Mouse (Mus musculus) G1E-ER4 (cell line): ENCODE results near the gene Cops2. TPM values are rescaled to one million over a fixed set of nuclear protein-coding genes. Genes with fewer than 3 reads are reported as not detected.

Experiments
- GATA1 ChIP-seq: IDR thresholded peaks from one replicate; pipeline ENCODE4 v1.8.0; 2012; ENCODE audit warnings: low read length, inconsistent platforms
- polyA plus RNA-seq: library from polyadenylated mRNA; stranded (reverse); fragments of >175 nt; gene quantifications from 2 replicates; pipeline ENCODE4 v1.2.3, GENCODE M21; 2012

Gene Cops2
- polyA plus RNA-seq, 1 experiment = 4.7 TPM

DNA sequence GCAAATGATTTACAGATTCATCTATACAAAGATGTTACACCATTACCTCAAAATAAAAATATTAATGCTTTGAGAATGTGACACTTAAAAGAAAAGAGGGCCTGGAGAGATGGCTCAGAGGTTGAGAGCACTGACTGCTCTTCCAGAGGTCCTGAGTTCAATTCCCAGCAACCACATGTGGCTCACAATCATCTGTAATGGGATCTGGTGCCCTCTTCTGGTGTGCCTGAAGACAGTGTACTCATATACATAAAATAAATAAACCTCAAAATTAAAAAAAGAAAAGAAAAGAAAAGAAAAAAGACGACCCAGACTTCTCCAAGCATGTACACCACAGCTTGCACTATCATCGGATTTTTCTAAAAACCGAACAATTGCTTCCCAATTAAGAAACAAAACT lies 1.2 kb downstream of the Cops2 start:
- no peak for TF ChIP-seq GATA1

DNA sequence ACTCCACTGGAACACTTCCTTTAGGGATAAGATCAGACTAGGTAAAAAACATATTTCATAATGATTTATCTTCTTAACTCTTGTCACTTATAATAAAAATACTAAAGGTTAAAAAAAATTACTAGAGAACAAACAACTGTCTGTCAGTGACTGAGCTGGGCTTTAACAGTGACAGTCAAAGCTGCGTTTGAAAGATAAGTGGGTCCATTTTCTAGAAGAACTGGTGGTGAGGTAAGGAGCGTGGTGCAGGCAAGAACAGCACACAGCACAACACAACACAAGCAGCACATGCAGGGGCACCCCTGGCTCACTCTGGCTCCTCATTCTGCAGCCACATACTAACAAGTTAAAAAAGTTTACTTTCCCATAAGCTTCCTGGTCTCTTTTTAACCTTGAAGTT lies 7.7 kb downstream of the Cops2 start:
- no peak for TF ChIP-seq GATA1

DNA sequence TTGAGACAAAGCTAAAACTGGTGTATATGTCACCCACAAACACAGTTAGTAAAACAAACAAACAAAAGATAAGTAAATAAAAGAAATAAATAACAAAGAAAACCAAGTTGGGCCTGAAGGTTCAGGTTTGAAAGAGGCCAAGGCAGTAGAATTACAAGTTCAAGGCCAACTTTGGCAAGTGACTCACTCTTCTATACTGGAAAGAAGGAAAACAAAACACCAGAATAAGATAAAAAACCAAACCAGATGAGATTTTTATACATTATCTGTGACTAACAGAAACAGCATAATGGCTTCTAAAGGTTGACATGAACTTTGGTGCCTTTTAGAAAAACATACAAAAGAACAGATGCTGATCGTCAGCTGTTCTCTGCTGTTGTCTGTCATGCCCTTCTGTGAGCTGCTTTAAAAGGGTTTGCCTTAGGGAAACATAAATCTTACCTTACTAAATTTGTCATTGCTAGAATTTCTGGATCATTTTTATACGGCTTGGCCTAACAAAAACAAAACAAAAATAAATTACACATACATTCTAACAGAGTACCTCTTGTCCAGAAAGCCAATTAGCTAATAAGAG lies 20.1 kb downstream of the Cops2 start:
- no peak for TF ChIP-seq GATA1

DNA sequence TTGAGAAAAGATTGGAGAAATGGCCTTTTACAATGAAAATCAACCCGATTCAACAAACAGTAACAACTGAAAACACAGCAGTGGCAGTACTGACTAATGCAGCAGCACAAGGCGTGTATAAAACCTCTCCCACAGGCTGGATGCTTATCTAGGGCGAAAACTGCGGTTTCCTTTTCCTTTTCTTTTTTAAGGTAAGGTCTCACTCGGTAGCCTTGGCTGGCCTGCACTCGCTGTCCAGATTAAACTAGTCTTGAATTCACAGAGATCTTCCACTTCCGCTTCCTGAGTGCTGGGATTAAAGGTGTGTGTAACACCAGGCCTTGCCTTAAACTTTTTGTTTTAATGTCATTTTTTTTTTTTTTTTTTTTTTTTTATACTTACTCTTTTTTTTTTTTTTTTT lies 20.8 kb downstream of the Cops2 start:
- no peak for TF ChIP-seq GATA1

DNA sequence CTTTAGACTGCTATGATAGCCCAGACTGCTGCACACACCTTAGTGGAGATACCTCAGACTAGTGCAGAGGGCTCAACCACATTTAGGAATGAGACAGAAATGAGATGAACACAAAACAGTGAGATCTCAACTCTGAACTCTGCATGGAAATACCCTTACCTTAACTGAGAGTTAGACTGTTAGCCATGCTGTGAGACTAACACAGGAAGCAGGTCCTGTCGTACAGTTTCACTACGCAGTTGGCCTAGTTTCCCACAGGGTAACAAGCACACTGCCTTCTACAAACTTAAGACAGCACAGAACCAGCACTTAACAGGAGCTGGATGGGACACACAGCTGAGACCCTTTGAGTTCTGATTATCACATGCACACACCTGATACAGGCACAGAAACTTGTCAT lies 29.0 kb downstream of the Cops2 start:
- TF ChIP-seq GATA1 = no peak

DNA sequence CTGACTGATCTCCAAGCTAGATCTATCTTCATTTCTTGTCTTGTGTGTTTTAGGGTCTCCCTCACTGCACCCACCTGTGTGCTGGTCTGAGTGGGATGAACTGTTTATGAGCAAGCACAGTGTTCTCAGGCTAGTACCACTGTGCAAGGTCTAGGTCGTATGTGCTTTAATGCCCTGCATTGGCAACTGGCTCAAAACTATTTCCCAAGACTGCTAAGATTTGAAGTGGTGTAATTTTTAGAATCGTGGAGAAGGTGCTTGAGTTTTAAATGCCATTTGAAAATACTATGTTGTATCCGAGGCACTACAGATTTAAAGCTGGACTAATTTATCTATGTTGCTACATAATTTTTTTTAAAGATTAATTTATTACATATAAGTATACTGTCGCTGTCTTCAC lies 31.0 kb downstream of the Cops2 start:
- TF ChIP-seq GATA1 = no peak

DNA sequence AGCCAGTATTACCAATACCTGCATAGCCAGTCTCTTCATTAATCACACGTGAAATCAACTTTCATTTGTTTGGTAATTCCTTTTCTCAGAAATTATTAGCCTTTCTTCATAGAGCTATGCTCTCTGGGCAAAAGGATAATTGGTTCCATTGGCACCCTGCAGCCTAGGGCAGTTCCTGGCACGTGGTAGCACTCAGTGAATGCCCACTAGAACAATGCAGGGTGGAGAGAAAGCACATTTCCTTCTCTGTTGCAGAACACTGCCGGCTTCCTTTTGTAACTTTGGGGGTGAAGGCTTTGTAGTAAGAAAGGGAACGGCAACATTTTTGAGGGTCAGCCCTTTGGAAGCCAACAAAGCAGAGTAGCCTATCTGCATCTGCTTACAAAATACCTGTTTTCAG lies 32.7 kb downstream of the Cops2 start:
- TF ChIP-seq GATA1 = no peak

DNA sequence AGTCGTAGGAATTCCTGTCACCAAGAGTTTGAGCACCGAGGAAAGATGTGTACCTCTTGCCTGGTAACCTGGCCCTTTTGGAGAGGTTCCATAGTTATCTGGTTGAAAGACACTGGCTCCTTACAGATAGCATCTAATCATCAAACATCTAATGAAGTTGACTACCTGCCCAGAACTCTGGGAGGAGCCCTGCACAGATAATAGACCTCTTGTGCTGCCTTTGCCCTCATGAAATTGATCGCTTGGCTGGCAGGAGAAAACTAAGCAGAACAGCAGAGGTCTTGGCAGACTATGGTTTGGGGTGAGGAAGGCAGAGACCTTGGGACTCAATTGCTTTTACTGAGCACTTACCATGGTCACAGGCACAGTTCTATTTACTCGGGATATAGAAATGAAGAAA lies 38.5 kb downstream of the Cops2 start:
- no peak for TF ChIP-seq GATA1

DNA sequence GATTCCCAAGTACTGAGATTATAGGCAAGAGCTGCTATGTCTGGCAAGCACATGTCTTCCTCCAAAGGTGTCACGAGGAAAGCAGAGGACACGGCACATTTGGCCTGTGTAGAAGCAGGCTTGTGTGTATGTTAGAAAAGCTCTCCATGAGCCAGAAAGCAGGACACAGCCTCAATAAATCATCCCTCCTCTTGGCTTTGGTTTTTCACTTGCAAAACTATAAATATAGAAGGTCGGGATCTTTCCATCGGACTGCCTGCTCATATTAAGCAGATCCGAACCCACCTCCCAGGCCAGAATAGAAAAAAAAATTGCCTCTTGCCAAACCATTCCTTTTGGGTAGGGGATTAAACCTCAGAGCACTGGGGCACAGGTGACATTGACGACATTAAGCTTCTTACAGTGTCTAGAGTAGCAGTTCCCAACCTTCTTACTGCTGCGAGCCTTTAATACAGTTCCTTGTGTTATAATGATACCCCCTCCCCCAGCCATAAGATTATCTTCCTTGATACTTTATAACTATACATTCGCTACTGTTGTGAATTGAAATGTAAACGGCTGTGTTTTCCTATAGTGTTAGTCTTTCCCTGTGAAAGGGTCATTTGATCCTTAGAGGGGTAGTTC lies 44.9 kb downstream of the Cops2 start:
- no peak for TF ChIP-seq GATA1

DNA sequence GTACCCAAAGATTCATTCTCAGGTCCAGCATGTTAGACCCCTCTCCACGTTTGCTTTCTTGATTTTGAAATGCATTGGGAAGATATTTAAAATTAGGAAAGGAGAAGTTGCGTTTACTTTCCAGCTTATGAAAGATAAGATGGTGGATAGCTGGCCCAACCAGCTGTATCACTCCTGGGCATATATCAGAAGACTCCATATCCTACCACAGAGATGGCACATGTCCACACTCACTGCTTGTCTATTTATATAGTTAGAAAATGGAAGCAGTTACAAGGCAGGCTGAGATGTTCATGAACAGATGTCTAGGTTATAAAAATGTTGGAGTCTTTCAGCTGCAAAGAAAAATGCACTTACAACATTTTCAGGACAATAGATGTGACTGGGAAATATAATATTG lies 47.6 kb downstream of the Cops2 start:
- TF ChIP-seq GATA1 = no peak

DNA sequence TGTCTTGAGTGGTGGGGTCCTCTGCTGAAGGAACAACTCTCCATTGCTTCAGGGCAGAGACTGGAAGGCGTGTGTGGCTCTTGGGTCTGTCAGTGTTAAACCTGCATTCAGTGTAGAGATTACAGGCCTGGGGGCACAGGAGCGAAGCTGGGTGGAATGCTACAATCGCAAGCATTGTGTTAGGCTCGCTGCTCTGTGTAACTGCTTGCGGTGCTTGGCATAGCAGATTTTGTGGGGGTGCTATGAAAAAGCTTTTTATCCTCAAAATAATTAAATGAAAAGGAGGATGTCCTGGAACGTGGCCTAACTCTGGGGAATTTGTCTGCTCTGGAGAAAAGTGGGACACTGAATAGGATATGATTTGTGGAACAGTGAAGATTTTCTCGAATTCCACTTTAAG lies 49.4 kb downstream of the Cops2 start:
- TF ChIP-seq GATA1 = no peak

DNA sequence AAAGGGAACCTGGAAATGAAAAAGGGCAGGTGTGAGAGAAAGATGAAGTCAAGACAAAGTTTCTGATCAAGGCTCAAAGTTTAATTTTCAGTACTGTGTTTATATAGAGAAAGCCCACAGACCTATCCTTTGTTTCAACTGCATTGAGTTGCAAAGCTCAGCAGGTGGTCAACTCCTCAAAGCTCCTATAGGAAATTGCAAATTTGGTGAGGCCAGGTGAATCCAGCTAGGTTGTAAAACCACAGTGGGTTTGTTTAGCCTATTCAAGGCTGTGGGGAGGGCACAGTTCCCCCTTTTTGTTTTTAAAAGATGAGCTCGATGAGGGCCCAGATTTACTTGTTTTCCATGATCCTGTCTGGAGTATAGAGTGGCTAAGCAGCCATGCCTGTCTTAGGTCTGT lies 53.1 kb downstream of the Cops2 start:
- no peak for TF ChIP-seq GATA1

DNA sequence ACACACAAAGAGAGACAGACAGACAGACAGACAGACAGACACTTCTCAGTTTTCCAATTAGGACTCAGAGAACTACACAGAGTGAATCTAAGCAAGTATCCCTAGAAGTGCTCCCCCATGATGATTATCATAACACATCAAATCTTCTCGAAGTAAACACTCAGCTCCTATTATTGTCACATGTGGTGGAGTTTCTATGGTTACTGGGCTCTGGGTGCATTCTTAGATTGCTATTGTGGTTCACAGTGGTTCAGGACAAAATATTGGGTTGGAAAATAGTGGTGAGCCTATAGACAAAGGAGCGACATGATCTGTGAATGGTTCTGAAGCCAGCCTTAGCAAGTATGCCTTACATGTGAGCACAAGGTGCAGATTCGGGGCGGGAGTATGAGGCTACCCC lies 57.0 kb downstream of the Cops2 start:
- no peak for TF ChIP-seq GATA1

DNA sequence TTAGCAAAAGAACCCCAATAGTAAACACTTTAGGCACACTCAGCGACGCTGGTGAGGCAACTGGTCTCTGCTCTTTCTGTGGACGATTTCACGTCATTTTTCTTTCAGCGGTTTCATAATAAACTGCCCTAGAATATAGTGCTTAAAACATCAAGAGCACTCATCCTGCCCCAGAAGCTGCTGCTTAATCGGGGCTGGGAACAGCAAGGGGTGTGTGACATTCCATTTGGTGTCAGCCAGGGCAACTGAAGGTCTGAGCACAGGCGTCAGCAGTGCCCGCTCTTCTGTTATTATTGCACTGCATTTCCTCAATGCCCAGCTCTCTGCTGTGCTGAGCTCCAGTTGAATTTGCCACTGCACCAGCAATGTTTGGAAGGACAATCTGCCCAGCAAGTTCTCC lies 57.9 kb downstream of the Cops2 start:
- TF ChIP-seq GATA1 = no peak

DNA sequence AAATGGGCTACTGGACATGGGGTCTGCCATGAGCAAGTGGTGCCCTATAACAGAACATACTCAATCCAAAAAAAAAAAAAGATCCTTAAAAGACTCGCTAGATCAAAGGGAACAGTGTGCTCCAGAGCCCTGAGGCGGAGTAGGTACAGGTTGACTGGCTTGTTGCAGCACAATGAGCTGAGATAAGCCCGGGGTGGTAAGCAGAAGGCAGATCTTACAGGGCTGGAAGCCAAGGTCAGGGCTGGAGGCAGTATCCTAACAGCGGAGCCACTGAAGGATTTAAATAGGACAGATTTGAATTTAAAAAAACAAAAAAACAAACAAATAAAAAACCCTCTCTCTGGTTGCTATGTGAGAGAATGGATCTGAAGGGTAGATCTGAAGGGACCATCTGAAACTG lies 58.5 kb downstream of the Cops2 start:
- no peak for TF ChIP-seq GATA1

DNA sequence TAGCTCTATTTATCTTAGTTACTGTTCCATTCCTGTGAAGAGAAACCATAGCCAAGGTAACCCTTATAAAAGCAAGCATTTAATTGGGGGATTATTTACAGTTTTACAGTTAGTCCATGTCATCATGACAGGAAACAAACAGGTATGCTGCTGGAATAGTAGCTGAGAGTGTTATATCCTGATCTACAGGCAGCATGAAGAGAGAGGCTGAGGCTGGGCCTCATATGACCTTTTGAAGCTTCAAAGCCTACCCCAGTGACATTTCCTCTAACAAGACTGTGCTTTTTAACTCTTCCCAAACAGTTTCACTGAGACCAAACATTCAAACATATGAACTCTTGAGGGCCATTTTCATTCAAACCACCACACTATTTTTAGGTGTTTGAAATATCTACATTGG lies 61.1 kb downstream of the Cops2 start:
- no peak for TF ChIP-seq GATA1

DNA sequence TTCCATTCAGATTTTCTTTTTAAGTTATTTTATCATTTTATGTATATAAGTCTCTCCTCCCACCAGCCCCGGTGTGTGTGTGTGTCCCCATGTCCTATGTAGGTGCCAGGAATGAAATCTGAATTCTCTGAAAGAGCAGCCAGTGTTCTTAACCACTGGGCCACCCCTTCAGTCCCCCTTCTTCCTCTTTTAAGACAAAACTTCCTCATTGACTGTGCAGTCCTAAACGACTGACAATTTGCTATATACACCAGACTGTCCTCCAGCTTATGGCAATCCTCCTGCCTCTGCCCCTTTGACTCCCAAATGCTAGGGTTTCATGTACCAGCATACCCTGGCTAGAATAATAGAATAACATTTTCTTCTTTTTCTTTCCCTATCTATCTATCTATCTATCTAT lies 63.8 kb downstream of the Cops2 start:
- TF ChIP-seq GATA1 = no peak

DNA sequence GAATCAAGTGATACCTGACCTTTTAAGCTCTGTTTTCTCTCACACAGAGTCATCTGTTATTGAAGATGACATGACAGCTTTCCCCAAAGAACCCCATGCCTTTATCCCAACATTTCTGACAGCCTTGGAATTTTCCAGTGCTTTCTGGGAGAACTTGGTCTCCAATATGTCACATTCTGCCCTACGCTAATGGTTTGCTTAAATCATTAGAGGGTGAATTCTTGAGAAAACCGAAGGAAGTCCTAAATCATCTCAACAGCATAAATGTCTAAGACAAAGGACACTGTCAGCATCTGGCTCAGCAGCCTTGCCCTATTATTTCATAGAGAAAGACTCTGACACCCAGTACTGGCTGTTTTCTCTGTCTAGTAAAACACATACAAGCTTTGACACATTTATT lies 64.8 kb downstream of the Cops2 start:
- TF ChIP-seq GATA1 = no peak

DNA sequence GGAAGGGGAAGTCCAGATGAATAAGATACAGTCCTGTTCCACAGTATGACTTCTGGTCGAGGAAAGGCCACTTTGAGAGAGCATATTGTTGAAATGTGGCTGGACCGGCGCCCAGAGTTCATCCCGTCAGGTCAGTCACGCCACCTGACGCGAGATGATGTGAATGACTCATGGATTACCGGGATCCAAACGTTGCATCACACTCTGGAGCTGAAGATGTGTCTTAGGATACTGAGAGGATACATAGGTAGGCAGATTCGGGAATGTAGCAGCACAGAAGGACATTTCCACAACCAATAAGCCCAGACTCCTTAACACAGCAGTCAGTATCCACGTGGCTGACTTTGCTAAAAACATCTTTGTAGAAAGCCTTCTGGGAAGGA lies 66.1 kb downstream of the Cops2 start:
- no peak for TF ChIP-seq GATA1
